Mouse (Mus musculus) cerebellum, postnatal 10 days (tissue): ENCODE measurements at regions not wholly inside any gene's neighbourhood (a gene's known extent, or its start where the extent isn't known, plus 50 kb on each side); places are given as distances from the start of the nearest gene placed in this dataset.
"Not testable (repeated sequence)": the region's sequence is repeated elsewhere in the genome, so short reads cannot be mapped to it uniquely, and the experiment has no call there.

ENCODE experiments used
- DNase-seq, 2 experiments: peaks; one replicate each; pipeline ENCODE4 v3.0.0; 2021; ENCODE audit warnings: mixed read lengths in 2 of 2

DNA sequence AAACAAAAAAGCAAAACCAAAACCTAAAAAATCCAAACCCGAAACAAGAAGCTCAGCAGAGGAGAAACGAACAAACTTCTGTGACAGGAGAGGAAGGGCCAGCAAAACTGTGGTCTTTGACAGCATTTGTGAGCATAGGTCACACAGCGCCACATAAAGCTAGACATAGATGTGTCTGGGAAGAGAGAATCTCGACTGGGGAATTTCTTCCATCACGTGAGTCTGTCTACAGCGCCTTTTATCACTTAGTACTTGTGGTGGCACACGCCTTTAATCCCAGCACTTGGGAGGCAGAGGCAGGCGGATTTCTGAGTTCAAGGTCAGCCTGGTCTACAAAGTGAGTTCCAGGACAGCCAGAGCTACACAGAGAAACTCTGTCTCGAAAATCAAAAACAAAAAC lies 250.2 kb upstream of the Tgfbr2 start:
- not testable (repeated sequence) for DNase-seq

DNA sequence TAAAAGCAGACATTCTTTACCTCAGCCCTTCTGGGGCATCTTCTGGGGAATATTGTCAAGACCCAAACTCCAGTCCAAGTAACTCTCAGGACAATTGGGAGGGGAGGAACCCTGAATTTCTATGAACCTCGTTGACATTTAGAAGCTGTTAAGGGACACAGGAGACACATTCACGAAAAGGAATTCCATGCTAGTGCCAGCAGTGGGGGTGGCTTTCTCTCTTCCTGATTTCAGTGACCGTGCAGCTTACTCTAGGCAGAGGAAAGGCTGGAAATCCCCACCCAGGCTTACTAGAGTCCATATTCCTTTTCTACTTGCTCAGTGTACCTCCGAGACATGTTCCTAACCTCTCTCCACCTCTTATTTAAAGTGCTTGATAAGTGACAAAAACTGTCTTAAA lies 239.9 kb upstream of the Tgfbr2 start:
- DNase-seq: no peak

DNA sequence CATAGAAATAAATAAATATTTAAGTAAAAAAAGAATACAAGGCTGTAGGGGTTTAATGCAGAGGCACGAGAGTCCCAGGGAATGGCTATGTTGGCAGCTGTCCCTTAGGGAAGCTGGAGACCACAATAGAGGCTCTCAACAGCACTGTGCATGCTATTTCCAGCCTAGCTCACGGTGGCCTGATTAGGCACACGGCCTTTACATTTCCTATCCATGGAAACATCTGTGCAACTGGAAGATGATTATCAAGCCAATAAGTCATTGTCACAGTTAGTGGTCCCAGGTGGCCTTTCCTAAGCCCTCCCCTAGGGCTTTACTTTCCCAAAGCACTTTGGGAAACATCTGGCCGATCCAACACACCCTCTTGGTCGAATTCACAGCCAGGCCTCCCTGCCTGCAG lies 235.9 kb upstream of the Tgfbr2 start:
- DNase-seq: no peak

DNA sequence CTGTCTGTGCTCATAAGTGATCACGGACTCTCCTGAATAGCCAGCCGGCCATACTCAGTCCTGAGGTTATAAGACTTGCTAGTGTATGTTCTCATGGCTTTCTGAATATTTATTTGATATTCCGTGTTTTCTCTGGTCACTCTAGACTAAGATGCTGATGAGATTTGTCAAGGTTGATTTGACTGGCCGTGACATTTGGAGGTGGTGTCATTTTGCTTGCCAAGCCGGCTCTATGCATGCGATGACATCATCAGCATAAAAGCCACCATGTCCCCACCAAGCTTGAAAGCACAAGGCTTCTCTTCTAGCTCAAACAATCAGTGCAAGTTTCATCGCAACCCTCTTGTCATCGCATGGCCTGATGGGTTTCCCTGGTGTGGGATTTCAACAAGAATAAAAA lies 235.3 kb upstream of the Tgfbr2 start:
- no peak for DNase-seq

DNA sequence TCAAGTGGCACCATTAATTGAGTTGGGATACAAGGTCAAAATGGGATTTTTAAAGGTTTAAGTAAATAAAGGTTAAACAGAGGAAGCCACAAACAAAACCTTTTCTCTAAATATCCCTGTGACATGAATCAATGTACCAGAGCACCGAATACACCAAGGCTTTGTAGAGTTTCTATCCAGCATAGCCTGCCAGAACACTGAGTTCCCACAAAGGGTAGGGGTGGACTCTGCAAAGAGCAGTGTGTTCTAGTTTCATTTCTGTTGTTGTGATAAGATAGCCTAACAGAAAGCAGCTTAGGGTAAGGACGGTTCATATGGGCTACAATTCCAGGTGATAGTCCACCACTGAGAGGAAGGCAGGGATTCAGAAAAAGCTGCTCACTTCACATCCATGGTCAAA lies 233.0 kb upstream of the Tgfbr2 start:
- no peak for DNase-seq

DNA sequence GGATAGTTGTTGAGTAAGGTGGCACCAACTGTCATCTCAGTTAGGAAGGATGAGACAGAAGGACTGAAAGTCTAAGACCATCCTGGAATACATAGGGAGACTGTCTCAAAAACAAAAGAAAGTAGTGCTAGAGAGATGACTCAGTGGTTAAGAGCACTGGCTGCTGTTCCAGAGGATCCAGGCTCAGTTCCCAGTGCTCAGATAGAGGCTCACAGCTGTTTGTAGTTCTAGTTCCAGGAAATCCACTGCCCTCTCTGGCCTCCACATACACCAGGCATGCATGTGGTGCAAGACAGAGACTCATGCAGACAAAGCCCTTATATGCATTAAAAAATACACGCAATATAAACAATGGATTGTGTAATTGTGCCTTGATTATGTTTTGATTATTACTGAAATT lies 229.9 kb upstream of the Tgfbr2 start:
- no peak for DNase-seq

DNA sequence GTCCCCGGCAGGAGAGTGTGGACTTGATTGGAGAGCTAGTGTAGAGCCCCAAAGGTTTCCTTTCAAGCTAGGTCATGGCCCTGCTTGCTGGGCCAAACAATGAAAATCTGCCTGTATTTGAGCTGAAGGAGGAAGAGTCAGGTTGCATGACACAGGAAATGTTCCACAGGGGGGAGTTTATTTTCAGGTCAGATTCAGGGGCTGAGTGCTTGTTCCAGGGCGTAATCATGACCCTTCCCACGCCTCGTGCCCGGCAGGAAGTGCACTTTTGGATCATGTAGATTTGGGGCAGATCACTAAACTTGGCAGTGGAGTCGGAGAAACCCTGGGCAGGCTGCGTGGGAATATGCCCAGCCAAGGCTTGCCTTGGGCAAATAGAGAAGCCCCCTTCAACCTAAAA lies 226.7 kb upstream of the Tgfbr2 start:
- DNase-seq: no peak

DNA sequence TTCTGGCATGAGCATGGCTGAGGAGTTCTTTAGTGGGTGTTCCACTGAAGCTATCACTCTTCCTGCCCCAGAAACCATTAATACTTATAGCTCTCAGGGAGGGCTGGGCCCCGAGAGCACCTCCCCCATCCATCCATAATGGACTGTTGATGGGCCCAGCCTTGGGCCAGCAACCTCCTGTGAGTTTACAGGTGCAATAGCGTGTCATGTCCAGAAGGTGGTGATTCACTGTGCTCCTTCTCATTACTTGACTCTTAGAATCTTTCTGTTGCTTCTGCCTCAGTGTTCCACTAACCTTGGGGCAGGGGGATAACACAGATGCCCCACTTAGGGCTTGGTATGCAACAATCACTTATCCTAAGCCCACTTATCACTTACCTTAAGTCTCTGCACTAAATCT lies 225.1 kb upstream of the Tgfbr2 start:
- no peak for DNase-seq

DNA sequence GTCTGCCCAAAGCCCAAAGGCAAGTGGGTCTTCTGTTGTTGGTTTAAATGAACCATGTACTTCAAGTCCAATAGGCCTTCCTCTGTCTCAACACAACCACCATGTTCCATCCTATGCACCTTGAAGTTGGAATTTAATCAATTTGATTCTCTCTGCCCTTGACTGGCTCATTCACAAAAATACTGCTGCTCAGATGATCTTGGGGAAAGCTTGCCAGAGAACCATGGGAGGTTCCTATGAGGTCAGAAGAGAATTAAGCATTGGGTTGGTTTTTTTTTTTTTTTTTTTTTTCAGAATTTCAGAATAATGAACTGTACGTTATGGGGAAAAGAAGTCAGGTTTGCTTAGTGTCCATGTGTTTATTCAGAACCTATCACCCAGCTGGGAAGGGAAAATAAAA lies 224.1 kb upstream of the Tgfbr2 start:
- DNase-seq: peak; percentile 51 to 53

DNA sequence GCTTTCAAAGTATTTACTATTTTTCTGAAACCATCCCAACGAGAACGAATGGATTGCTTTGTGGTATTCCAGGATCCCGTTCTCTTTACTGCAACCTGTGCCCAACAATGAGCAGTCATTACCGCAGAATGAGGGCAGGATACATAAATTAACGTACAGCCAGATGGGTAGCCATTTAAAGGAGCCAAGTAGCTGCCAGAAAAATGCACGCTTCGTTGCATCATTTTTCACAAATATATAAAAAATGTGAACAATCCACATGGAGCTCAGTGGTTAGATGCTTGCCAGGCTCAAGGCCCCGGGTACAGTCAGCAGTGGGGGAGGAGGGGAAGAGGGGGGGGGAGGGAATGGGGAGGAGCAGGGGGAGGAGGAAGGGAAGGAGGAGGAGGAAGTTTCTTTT lies 217.1 kb upstream of the Tgfbr2 start:
- DNase-seq: no peak

DNA sequence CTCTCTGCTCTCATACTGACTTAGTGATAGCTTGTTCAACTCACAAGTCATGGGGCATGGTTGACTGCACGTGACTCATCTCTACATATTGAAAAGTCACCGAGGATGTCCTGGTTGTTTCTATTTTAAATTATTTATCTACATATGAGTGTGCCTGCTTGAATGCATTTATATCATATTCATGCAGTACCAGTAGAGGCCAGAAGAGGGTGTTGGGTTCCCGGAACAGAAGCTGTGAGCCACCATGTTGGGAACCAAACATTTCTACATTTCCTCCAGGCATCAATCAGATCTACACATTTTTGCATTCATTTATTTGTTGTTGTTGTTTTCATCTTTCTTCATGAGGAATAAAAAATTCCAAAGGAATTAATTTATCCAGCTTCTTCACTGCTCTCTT lies 214.6 kb upstream of the Tgfbr2 start:
- peak in 1 of 2 experiments; percentile 30 for DNase-seq

DNA sequence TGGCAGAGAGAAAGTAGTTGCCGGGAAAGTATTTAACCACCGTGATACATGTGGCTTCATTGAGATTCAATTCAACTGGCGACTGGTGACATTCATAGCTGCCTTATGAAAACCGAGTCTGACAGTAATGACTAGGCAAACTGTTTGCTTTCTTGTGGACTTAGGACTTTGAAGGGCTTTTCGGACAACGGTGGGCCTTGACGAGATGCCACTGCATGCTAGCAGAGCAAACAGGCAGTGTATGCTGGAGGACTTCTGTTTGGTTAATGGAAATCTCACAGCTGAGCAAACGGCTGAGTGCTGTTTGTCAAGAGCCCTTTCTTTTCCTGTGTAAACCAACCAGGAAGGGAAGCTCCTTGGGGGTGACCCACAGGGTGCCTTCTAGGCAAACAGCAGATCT lies 213.7 kb upstream of the Tgfbr2 start:
- no peak for DNase-seq

DNA sequence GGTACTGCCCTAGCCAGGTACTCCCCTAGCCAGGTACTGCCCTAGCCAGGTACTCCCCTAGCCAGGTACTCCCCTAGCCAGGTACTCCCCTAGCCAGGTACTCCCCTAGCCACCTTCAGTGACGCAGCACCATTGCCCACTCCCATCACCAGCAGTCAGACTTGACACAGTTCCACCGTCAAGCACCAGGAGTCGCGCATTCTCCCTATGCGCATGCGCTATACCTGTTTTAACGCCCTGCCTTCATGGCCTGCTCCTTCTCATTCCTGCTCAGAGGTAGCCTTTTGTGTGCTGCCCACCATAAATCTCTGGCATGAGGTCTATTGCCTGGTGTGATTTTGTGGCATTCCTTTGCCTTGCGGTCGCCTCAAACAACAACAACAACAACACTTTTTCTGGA lies 212.9 kb upstream of the Tgfbr2 start:
- no peak for DNase-seq

DNA sequence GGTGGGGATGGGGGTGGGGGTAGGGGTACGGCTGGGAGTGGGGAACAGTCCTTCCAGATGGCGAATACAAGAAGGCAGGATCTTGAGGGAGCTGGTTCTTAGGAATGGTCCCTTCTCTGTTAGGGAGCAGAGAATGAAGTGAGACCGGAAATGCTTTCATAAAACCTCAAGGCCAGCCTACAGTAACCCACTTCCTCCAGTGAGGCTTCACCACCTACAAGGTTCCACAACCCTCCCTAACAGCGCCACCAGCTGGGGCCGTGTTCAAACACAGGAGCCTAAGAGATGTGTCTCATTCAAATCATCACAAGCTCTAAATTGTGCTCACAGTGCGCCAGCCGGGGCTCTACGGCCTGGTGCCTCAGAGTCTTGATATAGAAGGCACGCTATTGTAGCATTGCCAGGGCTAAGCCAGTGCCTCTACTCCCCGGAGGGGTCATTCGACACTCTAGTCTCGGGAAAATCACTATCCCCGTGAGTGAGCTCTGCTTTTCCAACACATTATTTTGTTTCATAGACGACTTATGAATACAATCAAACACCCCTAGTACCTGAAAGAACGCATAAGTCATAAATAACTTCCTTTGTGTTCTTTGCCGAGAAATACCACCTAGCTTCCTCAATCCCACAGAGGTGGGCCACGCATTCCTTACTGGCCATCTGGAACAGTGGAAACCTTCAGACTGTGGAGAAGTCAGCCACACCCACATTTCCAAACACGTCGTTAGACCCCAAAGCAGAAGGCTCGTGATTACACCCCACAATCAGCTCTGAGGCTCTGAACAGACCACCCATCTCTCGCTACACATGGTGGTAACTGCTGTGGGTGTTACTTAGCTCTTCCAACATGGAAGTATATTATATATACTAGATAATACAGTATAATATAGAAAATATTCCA lies 209.3 kb upstream of the Tgfbr2 start:
- peak; percentile 77 for DNase-seq

DNA sequence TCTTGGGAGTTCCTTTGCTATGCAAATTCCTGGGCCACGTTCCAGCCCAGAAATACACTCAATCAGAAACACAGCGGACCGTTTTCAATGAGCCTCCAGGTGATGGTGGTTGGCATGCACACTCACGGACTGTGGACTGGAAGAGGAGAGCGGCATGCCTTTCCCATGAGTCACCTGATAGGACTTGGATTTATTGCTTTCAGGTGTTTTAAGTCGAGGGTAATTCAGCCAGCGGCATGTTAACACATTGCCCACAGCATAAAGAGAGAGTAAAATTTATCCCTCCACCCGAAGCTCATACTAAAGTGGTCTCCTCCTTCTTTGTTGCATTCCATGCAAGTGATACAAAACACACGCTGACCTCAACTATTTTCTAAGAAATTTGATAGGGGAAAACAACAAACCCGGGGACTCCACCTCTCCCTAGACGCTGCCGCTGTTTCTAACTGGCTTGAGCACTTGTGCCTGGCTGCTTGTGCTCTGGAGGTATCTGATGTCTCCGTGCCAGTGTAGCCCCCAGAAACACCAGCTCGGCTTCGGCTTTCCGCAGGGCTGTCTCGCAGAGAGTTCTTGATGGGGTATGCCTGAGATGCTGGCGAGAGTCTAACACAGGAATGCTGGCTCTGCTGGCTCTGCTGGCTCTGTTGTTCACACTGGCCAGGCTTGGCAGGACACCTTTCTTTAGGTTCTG lies 208.4 kb upstream of the Tgfbr2 start:
- DNase-seq: peak; percentile 36 to 42

DNA sequence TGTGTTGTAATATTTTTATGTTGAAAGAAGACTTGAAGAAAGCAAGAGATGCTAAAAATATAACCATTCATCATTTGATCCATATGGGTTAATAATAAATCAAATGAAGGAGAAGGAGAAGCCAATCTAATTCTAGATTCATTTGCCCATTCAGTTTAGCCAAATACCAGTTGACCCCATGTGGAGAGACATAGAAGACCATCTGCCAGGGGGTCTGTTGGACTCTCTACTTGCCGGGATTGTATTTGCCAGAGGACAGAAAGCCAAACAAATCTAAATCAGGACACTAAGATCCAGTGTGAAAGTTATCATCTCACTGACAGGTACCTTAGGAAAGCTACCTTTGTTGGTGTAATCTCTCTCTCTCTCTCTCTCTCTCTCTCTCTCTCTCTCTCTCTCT lies 202.5 kb upstream of the Tgfbr2 start:
- DNase-seq: peak; percentile 79

DNA sequence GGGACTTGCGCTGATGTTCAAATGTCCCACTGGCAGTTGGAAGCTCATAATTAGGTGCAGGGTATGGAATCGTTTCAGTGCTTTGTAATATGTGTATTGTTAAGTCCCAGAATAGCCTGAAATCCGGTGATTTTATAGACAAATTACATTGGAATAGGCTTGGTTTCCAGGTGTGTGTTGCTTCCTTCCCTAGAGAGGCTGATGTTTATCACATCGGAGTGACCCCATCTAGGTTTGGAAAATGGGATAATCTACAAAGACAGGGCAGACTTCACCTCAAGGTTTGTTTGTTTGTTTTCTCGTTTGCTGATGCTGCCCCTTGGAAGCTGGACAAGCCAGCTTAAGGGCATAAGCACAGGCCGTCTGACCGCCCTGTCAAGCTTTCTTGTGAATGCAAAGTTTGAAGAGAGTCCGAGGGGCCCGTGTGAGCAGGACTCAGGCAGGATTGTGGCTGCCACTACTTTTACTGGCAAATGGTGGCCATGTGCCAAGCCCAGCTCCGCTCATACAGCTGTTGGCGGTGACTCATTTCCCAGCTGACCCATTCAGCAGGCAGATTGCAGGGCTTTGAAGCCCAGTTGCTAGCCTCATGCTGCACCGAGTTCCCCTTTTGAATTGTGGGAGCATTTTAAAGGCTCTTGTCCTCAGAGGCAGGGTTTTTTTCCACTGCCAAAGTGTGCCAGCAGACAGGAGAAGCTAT lies 200.6 kb upstream of the Tgfbr2 start:
- peak; percentile 73 to 78 for DNase-seq

DNA sequence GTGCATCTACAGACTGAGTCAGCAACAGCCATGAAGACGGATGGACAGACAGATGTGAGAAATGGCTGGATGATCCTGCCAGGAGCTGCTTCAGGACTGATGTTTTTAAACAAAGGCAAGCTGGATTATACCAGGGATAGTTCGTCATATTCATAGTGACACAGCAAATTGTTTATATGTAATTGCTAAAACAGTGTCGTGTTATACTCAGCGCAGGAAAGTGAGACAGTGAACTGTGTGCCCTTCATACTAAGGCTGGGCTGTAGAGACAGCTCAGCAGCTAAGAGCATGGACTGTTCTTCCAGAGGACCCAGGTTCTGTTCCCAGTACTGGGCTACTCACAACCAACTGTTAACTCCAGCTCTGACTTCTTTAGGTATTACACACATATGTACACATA lies 199.2 kb upstream of the Tgfbr2 start:
- DNase-seq: no peak

DNA sequence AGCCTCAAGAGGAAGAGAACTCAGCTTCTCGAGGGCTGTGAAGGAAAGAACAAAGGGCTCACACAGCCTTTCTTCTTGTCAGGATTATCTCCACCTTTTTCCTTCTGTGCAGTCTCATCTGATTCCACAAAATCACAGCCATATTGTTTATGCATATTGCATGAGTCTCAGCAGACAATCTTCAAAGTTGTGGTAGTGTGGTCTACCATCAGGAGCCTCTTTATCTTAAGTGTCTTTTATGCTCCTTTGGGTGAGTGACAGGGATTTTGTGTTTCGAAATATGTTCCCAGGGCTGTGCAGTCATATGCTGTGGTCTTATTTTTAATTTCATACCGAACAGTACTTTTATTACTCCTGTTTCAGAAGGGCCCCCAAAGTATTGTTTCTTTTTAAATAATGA lies 198.2 kb upstream of the Tgfbr2 start:
- no peak for DNase-seq

DNA sequence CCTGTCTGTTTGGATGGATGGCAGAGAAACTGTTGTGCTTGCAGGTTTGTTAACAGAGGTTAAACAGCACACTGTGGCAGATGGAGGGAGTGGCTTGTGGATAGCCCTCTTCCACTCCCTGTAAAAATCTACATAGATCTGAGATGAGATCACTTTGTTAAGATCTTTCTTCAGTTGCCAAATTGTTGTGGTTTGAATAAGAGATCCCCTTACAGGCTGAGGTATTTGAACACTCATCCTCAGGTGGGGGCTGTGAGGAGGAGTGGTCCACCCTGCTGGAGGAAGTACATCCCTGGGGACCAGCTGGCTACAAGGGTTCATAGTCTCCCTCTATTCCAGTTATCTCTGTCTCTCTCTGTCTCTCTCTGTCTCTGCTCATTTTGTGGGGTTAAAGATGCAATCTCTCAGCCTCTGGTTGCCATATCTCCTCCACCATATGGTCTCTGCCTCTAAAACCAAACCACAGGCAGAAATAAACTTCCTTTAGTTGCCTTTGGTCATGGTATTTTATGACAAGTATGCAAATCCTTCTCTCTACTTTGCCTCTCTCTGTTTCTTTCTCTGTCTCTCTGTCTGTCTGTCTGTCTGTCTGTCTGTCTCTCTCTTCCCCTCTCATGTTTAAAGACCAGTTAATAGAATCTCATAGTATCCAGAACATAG lies 194.0 kb upstream of the Tgfbr2 start:
- no peak for DNase-seq

DNA sequence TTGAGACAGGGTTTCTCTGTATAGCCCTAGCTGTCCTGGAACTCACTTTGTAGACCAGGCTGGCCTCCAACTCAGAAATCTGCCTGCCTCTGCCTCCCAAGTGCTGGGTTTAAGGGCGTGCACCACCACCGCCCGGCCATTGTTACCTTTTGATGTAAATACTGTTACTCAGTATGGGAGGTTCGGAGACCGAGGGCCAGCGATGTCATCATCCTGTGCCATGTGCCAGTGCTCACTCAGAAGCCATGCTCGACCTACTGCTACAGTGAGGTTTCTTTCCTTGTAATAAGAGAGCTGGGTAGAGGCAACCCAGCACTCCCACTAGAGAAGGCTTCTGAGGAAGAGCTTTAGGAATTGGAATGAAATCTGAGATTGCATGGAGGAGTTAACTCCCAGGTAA lies 191.6 kb upstream of the Tgfbr2 start:
- DNase-seq: no peak

DNA sequence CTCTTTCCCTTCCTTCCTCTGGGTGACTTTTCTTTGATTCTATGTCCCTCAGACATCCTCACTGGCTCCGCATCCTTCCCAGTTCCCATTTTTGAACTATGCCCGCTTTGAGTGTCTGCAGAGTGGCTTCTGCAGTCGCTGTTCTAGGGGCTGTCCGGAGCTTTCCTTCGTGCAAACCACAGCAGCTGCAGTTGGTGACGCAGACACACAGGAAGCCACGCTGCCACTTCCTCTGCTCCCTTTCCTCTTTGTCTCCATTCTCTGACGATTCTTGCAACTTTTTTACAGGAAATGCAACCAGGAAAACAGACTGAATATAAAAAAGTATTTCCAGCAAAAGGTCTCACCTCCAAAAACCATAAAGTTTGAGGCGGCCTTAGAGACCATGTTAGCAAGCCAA lies 191.0 kb upstream of the Tgfbr2 start:
- no peak for DNase-seq

DNA sequence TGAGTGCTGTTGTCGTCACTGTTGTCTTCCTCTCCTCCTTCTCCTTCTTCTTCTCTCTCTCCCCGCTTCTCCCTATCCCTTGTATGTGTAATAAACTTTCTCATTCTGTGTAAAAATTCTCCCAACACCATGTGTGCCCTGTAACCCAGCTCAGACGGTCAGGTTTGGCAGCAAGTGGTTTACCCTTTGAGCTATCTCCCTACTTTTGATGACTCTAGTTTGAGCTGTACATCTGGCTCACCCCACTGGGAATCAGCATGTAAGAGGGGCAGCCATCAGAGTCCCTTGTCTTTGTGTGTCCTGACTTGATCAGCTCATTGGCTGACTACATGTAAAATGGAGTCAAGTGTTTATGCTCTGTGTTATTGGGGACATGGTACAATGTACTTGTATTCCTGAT lies 190.5 kb upstream of the Tgfbr2 start:
- no peak for DNase-seq
